Mouse (Mus musculus): ENCODE results near the gene Twnk.

The Twnk gene

DNA sequence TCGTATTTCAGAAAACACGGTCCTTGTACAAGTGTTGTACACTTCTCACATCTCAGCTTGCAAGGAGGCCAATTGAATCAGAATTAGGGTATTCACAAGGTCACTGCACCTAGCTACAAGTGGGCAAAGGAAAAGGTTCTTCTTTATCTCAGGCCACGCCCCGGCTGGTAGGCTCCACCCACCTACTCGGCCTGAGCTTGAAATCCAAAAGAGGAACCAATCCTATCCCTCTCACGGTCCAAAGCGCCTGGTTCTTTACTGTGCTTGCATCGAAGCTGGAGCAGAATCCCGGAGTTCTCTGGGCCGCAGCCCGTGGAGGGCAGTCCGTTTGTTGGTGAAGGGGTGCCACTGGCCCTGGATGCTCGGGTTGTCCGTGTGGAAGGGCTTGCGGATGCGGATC lies at the start of gene Twnk:
Gene Twnk, plus strand, starts transcription at position 220 of the 400 bp plus-strand sequence.
- peak; percentile 86 for DNase-seq (ENCODE audit: low spot score)

DNA sequence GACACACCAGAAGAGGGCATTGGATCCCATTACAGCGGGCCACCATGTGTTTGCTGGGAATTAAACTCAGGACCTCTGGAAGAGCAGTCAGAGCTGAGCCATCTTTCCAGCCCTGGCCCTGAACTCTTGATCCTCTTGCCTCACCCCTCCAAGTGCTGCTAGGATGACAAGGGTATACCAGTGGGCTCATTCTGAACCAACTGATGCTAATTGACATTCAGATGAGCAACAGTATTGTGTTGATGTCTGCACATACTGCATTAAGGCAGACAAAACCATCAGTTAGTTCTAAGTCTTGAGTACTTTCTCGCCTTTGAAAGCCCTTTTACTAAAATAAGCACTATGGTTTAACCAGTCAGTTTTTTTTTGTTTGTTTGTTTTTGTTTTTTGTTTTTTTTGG lies 45.8 kb upstream of the Twnk start:
- DNase-seq (ENCODE audit: low spot score): no peak

DNA sequence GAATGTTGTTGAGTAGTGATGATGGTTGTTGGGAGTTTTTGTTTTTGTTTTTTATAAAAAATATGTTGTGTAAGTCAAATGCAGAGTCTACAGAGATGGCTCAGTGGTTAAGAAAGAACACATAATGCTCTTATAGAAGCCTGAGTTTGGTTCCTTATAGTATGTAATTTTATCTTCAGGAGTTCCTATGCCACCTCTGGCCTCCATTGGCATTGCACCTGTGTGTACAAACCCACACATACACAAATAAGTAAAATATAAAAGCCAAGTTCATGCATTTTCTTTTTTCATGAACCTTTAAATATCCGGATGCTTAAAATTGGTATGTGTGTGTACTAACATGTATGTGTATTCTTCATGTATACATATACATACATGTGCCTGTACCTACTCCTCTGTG lies 39.5 kb upstream of the Twnk start:
- DNase-seq (ENCODE audit: low spot score): no peak

DNA sequence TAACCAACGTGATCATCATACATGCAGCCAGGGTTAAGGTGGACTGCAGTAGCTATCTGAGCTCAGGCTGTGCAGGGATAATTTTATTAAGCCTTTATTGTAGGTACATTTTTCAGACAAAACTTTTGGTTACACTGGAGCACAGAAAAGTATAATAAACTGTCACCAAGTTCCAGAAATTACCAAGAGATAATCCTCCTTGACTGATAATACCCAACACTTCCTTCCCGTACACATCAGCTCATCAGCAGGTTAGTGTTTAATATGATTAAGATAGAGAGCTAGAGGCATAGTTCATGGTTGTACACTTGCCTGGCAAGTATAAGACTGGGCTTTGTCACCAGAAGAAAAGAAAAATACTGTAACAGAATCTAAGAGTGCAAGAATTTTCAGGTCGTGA lies 37.1 kb upstream of the Twnk start:
- no peak for DNase-seq (ENCODE audit: low spot score)

DNA sequence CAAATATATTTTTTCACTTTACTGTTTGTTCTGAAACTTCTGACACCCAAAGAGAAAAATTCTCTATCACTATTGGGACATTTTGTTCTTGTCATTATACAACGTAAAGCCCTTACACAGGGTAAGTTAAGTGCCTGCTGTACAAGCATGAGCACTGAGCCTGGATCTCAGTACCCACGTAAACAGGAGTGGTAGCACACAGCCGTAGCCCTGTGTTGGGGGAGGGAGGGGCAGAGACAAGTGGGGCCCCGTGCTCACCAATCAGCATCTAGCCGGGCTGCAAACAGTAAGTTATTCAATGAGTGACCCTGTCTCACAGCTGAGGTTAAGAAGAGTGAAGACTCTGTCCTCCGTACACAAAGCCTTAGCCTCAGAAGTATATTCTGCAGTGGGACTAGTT lies 28.8 kb upstream of the Twnk start:
- DNase-seq (ENCODE audit: low spot score): no peak

DNA sequence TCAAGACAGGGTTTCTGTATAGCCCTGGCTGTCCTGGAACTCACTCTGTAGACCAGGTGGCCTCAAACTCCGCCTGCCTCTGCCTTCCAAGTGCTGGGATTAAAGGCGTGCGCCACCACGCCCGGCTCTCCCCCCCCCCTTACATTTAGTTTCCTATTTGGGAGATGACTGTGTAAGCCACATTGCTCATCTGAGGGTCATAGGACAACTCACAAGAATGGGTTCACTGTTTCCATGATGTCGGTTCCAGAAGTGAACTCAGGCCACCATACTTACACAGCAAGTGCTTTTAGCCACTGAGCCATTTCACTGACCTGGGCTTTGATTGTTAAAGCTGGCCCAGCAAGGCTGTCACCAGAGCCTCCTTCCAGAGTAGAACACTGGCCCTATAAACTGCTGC lies 28.3 kb upstream of the Twnk start:
- DNase-seq (ENCODE audit: low spot score): no peak

DNA sequence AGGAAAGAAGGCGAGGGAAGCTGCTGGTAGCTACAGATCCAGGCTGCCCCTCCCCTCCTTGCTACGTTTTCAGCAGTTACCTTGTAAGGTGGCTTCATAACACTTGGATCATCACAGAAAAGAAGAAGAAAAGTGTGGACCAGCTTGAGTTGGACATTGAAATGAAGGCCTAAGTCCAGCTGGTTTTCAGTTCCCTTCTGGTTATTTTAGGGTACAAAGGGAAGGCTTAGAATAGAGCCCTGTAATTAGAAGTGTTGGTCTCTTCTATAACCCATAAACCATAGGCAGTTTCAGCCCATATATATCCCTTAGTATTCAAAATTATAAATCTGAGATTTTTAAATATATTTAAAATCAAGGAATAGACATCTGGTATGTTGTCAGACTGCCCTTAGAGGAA lies 24.7 kb upstream of the Twnk start:
- DNase-seq (ENCODE audit: low spot score): no peak

DNA sequence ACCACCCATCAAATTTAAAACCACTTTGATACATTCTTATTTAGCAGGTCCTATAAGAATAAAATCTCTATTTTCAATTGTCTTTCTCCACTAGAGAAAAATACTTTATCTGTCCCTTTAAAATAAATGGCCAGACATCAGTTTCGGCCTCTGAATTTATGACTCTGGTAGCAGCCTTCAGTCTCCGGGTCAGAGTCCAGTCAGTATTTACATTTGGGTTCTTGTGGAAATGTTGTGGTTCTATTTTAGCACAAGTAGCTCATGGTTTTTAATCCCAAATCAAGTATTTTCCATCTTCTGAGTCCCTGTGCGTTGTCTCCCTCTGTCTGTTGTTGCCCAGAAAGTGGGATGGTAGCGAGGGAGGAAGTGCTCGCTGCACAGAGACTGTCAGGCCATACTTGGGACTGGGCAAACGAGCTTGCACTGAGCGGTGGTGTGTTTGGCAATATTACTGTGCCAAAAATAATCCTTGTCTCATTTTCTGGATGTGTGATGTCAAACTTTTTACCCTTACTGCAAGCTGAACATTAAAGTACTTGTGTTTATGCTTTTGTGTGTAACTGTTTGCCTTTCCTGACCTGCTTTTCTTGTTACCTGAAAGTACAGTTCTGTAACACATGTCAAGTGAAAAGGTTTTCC lies 22.9 kb upstream of the Twnk start:
- DNase-seq (ENCODE audit: low spot score): no peak

DNA sequence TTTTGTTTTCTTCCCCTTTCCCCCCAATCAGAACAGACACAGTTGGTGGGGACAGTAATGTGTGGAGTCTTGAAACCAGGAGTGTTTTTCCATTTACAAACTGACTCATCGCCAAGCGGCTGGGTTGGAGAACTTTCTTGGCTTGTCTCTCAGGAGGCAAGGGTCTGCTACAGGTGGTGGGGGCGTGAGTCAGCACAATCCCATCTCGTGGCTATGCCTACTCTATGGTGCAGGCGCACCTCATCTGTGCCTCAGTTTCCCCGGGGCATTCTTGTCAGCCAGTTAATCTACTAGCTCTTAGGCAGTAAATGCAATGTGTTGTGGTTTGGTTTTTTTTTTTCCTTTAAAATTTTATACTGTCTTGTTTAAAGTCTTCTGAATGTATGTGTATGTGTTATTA lies 22.1 kb upstream of the Twnk start:
- no peak for DNase-seq (ENCODE audit: low spot score)

DNA sequence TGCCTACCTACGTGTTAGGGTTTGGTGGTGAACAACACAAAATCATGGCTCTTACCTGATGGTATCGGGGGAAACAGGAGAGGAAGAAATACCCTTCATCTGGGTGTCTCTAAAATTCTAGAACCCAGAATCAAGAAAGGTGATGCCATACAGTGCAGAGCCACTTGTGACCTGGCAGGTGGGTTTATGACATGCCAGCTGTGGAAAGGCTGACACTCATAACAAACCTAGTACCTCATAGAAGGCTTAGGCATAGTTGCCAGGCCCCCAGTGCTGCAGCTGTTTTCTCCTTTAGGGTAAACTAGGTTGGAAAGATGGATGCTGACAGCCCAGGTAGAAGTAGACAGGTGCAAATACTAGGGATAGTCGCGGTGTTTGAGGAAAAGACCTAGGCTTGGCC lies 21.0 kb upstream of the Twnk start:
- DNase-seq (ENCODE audit: low spot score): no peak

DNA sequence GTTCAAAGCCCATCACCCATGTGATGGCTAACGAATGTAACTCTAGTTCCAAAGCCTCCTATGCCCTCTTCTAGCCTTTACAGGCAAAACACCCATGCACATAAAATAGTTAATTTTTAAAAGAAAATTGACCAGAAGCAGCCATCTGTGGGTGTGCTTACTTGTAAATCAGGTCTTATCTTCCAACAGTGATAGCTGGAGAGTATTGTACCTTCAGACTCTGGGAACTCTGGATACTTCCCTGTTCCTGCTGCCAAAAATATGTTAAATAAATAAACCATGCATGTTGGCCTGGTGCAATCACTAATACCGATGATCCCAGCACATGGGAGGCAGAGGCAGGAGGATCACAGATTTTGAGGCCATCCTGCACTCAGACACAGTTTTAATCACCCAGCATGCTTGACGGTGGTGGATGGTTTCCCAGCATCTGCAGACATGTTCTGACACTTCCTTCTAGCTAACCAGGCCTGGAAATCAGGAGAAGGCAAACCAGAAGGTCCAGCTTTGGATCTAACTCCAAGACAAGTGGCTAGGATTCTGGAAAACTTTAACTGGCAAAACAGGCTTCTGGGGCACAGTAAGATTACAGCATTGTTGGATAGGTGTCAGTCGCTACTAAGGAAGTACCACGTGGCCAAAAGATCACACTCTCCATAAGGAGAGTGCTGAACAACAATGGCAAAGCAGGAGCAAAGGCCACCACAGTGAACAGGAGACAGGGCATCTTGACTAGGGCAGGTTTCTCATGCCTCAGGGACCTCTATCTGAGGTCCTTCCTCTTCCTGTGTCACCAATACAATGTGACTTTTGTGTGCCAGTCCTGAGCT lies 20.1 kb upstream of the Twnk start:
- DNase-seq (ENCODE audit: low spot score): no peak

DNA sequence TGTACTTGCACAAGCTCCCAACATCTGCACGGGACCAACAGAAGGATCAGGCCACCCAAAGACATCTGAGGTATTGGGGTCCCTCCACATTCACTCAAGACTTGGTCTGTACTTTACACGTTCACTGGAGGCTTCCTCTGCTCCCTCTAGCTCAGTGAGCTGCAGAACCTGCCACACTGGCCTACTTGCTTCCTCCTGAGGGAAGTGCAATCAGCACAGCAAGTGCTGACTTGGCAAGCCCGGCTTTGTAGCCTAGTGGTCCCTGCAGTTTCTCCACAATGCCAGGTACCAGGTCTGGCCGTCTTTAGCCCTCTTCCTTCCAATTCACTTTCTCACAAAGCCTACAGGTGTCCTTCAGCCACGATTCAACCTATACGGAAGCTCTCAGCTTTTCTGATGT lies 18.5 kb upstream of the Twnk start:
- no peak for DNase-seq (ENCODE audit: low spot score)

DNA sequence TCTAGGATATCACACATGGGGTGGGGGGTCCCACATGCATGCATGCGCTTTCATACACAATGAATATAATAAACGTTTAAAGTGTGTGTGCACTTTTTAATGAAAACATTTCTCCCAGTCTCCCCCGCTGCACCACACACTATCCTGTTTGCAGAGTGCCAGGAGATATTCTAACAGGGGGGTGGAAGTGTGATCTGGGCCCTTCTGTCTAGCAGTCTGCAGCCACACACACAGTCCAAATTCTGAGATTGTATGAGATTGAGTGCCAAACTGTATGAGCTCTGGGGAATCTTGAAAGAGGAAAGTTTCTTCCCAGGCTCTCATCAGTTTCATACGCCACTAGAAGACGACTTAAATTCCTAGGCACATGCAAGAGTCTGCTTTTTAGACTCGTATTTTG lies 17.6 kb upstream of the Twnk start:
- DNase-seq (ENCODE audit: low spot score): no peak

DNA sequence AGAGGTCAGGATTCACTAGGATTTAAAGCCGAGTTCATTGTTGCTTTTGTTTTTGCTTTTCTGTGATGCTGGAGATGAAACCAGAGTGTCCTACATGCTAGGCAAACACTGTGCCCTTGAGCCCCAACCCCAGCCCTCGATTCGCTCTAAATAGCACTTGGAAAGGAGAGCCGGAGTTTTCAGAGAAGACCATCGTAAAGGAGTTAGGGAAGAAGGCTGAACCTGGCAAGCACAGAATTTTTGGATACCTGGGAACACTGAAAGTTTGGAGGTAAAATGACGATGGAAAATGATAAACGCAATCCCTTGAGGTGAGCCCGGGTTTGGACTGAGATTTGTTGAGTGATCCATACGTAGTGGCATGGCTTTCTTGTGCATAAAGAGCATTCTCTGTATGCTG lies 17.1 kb upstream of the Twnk start:
- DNase-seq (ENCODE audit: low spot score): no peak

DNA sequence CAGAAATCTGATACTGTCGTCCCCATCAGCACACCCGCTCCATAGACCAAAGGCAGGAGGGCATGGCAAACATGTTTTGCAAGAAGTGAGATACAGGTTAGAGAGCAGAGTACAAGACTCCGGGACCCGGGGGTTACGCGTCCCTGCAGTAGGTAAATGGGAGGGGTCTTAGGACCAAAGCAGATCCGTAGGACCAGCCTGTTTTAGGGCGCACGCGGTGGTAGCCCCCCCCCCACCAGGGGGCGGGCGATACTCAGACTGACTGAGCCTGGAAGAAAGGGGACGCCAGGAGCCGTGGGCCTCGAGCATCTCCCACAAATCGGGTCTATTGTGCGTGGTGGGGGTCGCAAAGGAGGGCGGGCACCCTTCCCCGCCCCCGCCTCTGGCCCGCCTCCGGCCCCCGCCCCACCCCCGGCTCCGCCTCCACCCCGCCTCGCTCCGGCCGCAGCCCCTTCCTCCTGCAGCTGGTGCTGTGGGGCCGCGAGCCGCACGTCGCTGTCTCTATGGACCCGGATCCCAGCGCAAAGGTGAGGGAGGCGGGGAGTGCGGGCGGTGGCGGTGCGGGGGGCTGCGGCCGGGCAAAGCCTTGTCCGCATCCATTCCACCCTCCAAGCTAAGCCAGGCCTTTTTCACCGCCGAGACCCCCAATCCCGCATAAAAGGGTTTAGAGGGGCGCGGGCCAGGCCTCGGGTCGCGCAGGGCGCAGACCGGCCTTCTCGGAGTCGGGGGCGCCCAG lies 16.5 kb upstream of the Twnk start, which contains the start of gene Sema4g:
Gene Sema4g, plus strand, starts transcription at position 271 of the 736 bp plus-strand sequence.
- peak; percentile 68 for DNase-seq (ENCODE audit: low spot score)

DNA sequence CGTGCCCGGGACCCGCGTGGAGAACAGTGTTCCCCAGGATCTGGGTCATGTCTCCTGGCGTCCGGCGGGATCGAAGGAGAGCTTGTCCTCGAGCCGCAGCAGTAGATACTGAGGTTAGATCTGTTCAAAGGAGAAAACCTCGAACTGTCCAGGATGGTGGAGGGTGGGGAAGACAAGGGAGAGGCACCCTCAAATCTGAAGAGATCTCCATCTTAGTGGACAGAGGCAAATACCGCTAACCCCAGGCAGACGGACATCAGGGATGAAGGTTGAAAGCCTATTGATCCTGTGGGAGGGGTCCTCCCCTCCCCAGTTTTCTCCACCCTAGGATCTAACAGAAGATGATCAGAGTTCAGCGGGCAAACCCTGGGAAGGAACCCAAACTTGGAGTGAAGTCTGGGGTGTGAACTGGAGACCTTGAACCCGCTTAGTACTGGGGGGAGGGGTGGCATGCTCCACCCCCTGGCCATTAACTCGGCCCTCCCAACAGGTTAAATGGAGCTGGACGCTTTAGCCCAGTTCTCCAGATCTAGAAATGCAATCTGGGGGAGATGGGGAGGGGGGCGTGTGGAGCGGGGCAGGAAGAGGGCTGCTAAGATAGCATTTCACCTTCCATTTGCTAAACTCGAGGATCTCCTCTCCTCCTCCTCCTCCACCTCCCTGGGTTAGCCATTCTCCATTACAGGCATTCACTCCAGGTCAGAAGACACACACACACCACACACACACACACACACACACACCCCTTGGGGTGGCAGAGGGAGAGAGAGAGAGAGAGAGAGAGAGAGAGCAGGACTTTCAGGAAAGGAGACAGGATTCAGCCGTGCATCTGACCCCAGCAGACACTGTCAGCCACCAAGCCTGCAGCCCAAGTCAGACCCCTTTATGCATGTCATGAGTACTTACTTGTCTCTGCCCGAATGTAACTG lies 15.6 kb upstream of the Twnk start:
- DNase-seq (ENCODE audit: low spot score): no peak

DNA sequence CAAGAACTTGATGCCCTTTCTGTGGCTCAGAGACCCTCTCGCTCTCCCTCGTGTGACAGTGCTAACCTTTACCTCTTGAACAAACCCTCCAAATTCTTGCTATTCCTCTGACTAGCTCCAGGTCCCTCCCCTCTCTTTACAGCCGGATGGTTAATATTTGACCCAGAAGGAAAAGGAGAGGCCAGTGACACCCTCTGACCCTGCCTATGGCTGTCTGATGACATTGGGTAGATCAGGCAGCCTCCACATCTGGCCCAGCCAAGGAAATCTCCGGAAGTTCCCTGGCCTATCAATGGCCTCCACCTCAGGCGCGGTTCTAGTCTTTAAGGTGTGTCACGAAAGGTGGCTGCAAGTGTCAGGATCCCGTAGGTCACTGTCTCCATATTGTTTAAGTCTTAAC lies 14.4 kb upstream of the Twnk start:
- DNase-seq (ENCODE audit: low spot score): no peak

DNA sequence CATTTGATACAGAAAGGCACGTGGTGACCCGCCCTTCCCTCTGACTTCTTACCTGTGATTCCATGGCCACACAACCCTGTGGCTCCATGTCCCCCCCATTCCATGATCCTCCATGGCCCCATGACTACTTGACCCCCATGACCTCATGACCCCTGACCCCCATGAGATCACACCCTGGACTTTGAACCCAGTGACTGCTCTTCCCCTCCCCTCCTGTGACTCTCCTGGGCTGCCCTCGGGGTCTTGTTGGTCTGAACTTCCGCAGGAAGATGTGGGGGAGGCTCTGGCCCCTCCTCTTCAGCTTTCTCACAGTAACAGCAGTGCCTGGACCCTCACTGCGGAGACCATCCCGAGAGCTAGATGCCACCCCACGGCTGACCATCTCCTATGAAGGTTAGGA lies 13.2 kb upstream of the Twnk start:
- no peak for DNase-seq (ENCODE audit: low spot score)

DNA sequence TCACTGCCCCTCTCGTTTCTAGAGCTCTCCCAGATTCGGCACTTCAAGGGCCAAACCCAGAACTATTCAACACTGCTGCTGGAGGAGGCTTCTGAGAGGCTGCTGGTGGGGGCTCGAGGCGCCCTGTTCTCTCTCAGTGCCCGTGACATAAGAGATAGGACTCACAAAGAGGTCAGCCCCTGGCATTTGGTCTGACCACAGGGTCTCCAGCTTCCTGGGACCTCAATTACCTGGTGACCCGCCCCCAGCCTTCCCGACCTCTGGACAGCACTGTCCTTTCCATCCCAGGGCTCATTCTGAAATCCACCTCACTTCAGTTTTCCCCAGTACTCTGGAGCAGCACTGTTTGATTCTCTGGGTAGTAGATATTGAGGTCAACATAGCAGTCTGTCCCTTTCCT lies 12.8 kb upstream of the Twnk start:
- no peak for DNase-seq (ENCODE audit: low spot score)

DNA sequence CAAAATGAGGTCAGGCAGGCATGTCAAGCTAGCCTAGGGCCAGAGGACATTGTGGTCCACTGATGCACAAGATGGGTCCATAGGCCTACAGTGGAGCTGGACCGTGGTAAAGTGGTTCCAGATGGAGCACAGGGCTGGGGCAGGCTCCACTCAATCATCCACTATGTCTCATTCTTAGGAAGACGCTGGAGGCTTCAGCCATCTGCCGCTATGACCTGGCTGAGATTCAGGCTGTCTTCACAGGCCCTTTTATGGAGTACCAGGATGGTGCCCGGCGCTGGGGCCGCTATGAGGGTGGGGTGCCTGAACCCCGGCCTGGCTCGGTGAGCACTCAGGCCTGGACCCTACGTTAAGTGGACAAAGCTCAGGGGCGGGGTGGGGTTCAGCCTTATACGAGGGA lies 7.7 kb upstream of the Twnk start:
- no peak for DNase-seq (ENCODE audit: low spot score)

DNA sequence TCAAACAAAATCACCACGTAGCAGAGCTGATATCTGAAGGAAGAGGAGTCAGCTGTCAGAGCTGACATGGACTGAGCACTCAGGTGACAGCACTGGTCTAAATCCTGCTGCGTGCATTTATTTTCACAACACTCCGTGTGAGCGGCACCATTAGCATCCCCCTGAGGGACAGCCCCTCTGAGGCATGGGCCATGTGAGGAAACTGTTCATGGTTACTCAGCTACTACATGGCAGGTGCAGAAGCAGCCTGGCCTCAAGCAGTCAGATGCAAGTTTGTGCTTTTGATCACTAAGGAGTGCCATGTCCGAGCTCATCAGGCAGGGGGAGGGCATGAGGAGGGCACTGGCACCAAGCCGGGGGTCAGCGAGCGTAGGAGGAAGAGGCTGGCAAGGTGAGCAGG lies 5.8 kb upstream of the Twnk start:
- DNase-seq (ENCODE audit: low spot score): no peak

DNA sequence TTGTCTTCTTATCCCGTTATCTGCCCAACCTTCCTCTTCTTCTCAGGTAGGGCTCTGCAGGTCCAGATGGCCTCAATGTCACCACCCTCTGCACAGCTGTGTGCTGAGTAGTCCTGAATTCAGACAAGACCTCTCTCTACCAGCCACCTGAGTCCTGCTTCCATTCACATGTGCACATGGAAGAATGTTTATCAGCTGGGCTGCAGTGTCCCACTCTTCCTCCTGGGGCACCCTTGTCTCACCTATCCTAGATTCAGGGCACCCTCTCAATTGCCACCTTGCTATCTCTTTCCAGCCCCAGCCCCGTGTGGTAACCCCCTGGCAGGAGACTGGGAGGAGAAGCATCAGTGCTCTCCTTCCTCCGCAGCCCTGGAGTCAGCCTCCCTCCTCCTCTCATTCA lies 3.2 kb upstream of the Twnk start:
- no peak for DNase-seq (ENCODE audit: low spot score)
